Mouse (Mus musculus) intestine, embryonic 16.5 days (tissue): ENCODE data around the gene Ttc9. TPM values are rescaled to one million over a fixed set of nuclear protein-coding genes. Genes with fewer than 3 reads are reported as not detected.

ENCODE experiments used
- ATAC-seq: fragments of 200-750 bp; cut with Nextera tagmentation; 2 replicates; pipeline ENCODE4 v1.8.0; 2017; ENCODE audit warnings: moderate TSS enrichment, moderate library complexity
- H3K27ac ChIP-seq: fragments of 300-500 bp; sonication (generic); 2 replicates; pipeline ENCODE4 v1.5.1; 2014; ENCODE audit warnings: mild to moderate bottlenecking, low read length
- H3K27me3 ChIP-seq: fragments of 300-500 bp; sonication (generic); replicated peaks from 2 replicates; pipeline ENCODE4 v1.6.1; 2014; ENCODE audit warnings: low read length, control low read depth, mixed read lengths; ENCODE audit not compliant: control insufficient read depth, insufficient read depth
- H3K36me3 ChIP-seq: fragments of 300-500 bp; sonication (generic); 2 replicates; pipeline ENCODE4 v1.6.1; 2014; ENCODE audit warnings: low read length, control low read depth; ENCODE audit not compliant: control insufficient read depth, insufficient read depth
- H3K4me1 ChIP-seq: fragments of 300-500 bp; sonication (generic); 2 replicates; pipeline ENCODE4 v1.6.1; 2014; ENCODE audit warnings: low read length, control low read depth, mixed read lengths; ENCODE audit not compliant: control insufficient read depth, insufficient read depth
- H3K4me2 ChIP-seq: fragments of 300-500 bp; sonication (generic); 2 replicates; pipeline ENCODE4 v1.6.1; 2014; ENCODE audit warnings: low read depth, low read length, control low read depth
- H3K4me3 ChIP-seq: fragments of 300-500 bp; sonication (generic); 2 replicates; pipeline ENCODE4 v1.5.1; 2014; ENCODE audit warnings: mild to moderate bottlenecking, low read length
- H3K9ac ChIP-seq: fragments of 300-500 bp; sonication (generic); 2 replicates; pipeline ENCODE4 v1.6.1; 2014; ENCODE audit warnings: low read depth, low read length
- H3K9me3 ChIP-seq: fragments of 300-500 bp; sonication (generic); 2 replicates; pipeline ENCODE4 v1.6.1; 2016; ENCODE audit warnings: low read length, control low read depth; ENCODE audit not compliant: control insufficient read depth
- WGBS: fragments of 180-500 bp; shearing (Covaris S2); extraction: QIAGEN DNeasy Blood & Tissue Kit; methylation state at CpG from one replicate; pipeline ENCODE4 v1.1.7; 2014; 5-methylcytosine and 5-hydroxymethylcytosine counted together
- polyA plus RNA-seq: library from polyadenylated mRNA; unstranded; fragments of >200 nt; fragmentation: Nextera tagmentation; extraction: Ambion mirVana; gene quantifications from 2 replicates; pipeline ENCODE4 v1.2.1, GENCODE M21; 2015

Gene Ttc9
- polyA plus RNA-seq, 1 experiment from 2014 or later = 1.5 TPM

GRCm38 (mm10) chr12:81623377-81623776 is 7.7 kb upstream of the Ttc9 start:
- no peaks in the 10 kb centered on the region for H3K4me1 ChIP-seq
- 65% methylated on average over 4 of the region's 4 CpGs for WGBS

GRCm38 (mm10) chr12:81626226-81626861 is 4.7 kb upstream of the Ttc9 start:
- H3K27ac ChIP-seq = no peak overlapping the region
- no peaks in the 10 kb centered on the region for H3K36me3 ChIP-seq
- H3K4me2 ChIP-seq = no peak overlapping the region
- no peak overlapping the region for H3K4me3 ChIP-seq
- no peaks in the 10 kb centered on the region for H3K4me1 ChIP-seq
- ATAC-seq = no peak
- H3K27me3 ChIP-seq = peaks cover 18% of the 10 kb centered on the region
- WGBS = 77% methylated on average over 12 of the region's 12 CpGs
- no peaks in the 10 kb centered on the region for H3K9me3 ChIP-seq
- H3K9ac ChIP-seq = no peak overlapping the region

More at GRCm38 (mm10) chr12:81623377-81623776, 7.7 kb upstream of the Ttc9 start:
- Histone ChIP-seq H3K9ac (no peak overlapping the region), H3K27ac (no peak overlapping the region), H3K36me3 (no peaks in the 10 kb centered on the region), H3K4me3 (no peak overlapping the region), H3K4me2 (no peak overlapping the region), H3K27me3 (no peaks in the 10 kb centered on the region), H3K9me3 (no peaks in the 10 kb centered on the region)
- ATAC-seq = no peak

DNA sequence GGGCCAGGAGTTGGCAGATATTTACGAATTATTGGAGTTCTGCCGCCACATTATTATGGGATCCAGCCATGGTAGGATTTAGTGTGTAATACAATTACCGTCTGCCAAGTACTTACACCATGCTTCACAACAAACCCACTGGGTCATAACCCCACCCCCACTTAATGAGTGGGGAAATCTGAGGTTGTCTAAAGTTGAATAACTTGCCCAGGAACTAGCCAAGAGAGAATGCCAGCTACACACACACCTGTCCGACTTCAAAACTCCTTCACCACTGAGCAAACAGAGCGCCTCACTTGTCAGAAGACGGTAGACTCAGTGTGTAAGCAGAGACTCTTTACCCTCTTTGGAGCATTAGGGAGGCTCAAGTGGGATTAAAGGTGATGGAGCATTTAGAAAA is 3.6 kb upstream of the Ttc9 start:
- H3K27me3 ChIP-seq = peaks cover 23% of the 10 kb centered on the region
- no peaks in the 10 kb centered on the region for H3K9me3 ChIP-seq

DNA sequence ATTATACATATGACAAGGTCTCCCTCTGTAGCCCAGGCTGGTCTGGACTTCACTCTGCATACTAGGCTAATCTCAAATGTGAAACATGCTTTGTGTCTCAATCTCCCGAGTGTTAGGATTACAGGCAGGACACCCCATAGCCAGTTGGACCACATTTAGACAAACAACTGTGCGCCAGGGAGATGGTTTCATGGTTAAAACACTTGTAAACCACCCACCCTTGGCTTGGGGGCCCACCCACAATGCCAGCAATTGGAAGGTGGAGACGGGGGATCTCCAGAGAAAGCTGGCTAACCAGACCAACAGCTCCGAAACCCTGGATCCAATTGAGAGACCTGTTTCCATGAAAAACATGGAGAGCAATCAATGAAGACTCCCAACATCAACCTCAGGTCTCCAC is 3.0 kb upstream of the Ttc9 start:
- ATAC-seq = no peak
- H3K4me2 ChIP-seq = no peak overlapping the region
- WGBS = 75% methylated on average over 4 of the region's 4 CpGs
- H3K27me3 ChIP-seq = peaks cover 27% of the 10 kb centered on the region
- no peak overlapping the region for H3K27ac ChIP-seq
- no peaks in the 10 kb centered on the region for H3K9me3 ChIP-seq
- H3K9ac ChIP-seq = no peak overlapping the region
- H3K4me1 ChIP-seq = peaks cover 6% of the 10 kb centered on the region; the same call in 1 of the 2 replicates
- H3K36me3 ChIP-seq = no peaks in the 10 kb centered on the region
- H3K4me3 ChIP-seq = no peak overlapping the region

More for the DNA sequence above, 3.6 kb upstream of the Ttc9 start:
- ATAC-seq = no peak
- H3K4me1 ChIP-seq = peaks cover 6% of the 10 kb centered on the region; the same call in 1 of the 2 replicates
- WGBS = 71% methylated on average over 6 of the region's 6 CpGs
- no peak overlapping the region for H3K27ac ChIP-seq
- no peak overlapping the region for H3K9ac ChIP-seq
- no peak overlapping the region for H3K4me3 ChIP-seq
- H3K36me3 ChIP-seq = no peaks in the 10 kb centered on the region
- H3K4me2 ChIP-seq = no peak overlapping the region

DNA sequence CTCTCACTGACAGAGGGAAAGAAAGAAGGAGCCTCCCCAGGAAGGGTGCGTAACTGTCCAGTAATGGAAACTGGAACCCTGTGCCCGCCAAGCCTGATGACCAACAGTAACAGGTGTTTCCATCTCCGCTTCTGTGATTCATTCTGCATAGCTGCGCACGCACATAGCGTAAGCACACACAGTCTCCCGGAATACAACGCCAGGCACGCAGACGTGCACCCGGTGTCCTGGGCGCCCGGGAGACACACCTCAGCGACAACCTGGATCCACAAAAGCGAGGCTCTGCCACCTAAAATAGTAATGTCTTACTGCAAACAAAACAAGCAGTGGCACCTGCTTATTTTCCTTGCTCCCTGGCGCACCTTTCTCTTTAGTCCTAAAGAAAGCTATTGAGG is 532 bp upstream of the Ttc9 start:
- H3K27me3 ChIP-seq = peaks cover 27% of the 10 kb centered on the region
- no peaks in the 10 kb centered on the region for H3K9me3 ChIP-seq
- under 1% methylated on average over 16 of the region's 16 CpGs for WGBS
- H3K4me3 ChIP-seq = peak overlapping the region; percentile 62
- peak; percentile 84 for ATAC-seq
- H3K4me2 ChIP-seq = peak overlapping the region; percentile 95
- no peak overlapping the region for H3K27ac ChIP-seq
- H3K36me3 ChIP-seq = no peaks in the 10 kb centered on the region
- H3K4me1 ChIP-seq = peaks cover 6% of the 10 kb centered on the region; the same call in 1 of the 2 replicates
- H3K9ac ChIP-seq = peak overlapping the region; percentile 38; the same call in 1 of the 2 replicates

- Histone ChIP-seq H3K27me3 (peaks cover 27% of the 10 kb centered on the region), H3K9ac (peak overlapping the region; percentile 38), H3K36me3 (no peaks in the 10 kb centered on the region), H3K4me1 (peaks cover 6% of the 10 kb centered on the region; the same call in 1 of the 2 replicates), H3K9me3 (no peaks in the 10 kb centered on the region), H3K27ac (no peak overlapping the region), H3K4me2 (peak overlapping the region; percentile 95), H3K4me3 (peak overlapping the region; percentile 62)
- WGBS = 4% methylated on average over 30 of the region's 31 CpGs
- ATAC-seq = peak; percentile 44
Observed at GRCm38 (mm10) chr12:81631661-81632401, 782 bp downstream of the Ttc9 start.

- no peak overlapping the region for H3K27ac ChIP-seq
- no peak overlapping the region for H3K4me2 ChIP-seq
- no peak overlapping the region for H3K4me3 ChIP-seq
- H3K4me1 ChIP-seq = peaks cover 6% of the 10 kb centered on the region; the same call in 1 of the 2 replicates
- 86% methylated on average over 2 of the region's 2 CpGs for WGBS
- no peak for ATAC-seq
- peaks cover 27% of the 10 kb centered on the region for H3K27me3 ChIP-seq
- H3K9me3 ChIP-seq = no peaks in the 10 kb centered on the region
- H3K9ac ChIP-seq = no peak overlapping the region
- no peaks in the 10 kb centered on the region for H3K36me3 ChIP-seq
Observed at GRCm38 (mm10) chr12:81633246-81633645, 2.2 kb downstream of the Ttc9 start.

DNA sequence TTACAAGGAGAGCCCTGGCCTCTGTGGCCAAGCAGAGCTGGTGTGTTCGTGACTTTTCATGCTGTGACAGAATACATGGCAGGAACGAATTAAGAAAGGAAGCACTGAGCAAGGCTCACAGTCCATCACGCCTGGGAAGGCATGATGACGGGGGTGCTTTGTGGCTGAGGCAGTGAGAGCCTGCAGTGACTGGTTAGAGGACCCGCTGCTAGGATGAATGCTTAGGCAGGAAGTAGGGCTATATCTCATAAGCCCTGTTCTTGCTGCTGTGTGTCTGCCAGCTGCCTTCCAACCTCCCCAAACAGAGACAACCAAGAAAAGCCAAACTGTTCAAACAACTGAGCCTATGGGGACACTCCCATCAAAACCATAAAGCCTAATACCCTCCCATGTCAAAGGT is 9.6 kb downstream of the Ttc9 start:
- 50% methylated on average over 5 of the region's 5 CpGs for WGBS
- H3K9me3 ChIP-seq = no peaks in the 10 kb centered on the region
- H3K4me3 ChIP-seq = no peak overlapping the region
- ATAC-seq = no peak
- H3K27ac ChIP-seq = no peak overlapping the region
- H3K27me3 ChIP-seq = no peaks in the 10 kb centered on the region
- no peak overlapping the region for H3K9ac ChIP-seq
- no peak overlapping the region for H3K4me2 ChIP-seq
- H3K36me3 ChIP-seq = no peaks in the 10 kb centered on the region
- no peaks in the 10 kb centered on the region for H3K4me1 ChIP-seq

DNA sequence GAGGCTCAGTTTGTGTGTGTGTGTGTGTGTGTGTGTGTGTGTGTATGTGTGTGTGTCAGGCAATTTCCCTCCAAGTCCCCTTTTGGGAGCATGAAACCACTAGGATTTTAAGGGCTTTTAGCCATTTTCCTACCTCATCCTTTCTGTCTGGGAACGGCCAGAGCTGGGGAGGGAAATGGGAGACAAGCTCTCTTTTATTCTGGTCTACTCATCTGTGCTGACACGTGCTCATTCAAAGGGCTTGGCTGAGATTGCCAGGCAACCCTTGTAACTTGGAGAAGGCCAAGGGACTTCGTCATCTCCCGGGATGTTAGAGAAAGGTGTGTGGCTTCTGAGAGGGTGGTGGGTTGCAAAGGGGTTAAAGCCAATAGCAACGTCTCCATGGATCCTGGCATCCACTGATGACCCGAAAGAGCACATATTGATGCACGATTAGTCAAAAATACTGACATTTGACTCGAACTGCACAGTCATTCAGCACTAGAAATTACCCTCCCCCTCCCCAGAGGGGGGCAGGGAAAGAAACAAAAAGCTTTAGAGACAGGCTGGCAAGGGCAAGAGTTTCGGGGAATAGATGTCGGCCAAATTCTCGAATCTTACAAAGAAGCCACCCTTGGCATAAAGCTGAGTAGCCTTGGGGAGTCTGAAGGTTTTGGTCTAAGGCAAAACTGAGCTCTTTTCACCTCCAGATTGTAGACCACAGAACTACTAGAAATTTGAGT is 11.5 kb downstream of the Ttc9 start:
- H3K9me3 ChIP-seq = no peaks in the 10 kb centered on the region
- H3K4me2 ChIP-seq = no peak overlapping the region
- ATAC-seq = no peak
- no peak overlapping the region for H3K9ac ChIP-seq
- H3K36me3 ChIP-seq = no peaks in the 10 kb centered on the region
- 71% methylated on average over 11 of the region's 11 CpGs for WGBS
- no peaks in the 10 kb centered on the region for H3K27me3 ChIP-seq
- H3K4me1 ChIP-seq = no peaks in the 10 kb centered on the region
- H3K27ac ChIP-seq = no peak overlapping the region
- H3K4me3 ChIP-seq = no peak overlapping the region
